9 mouse cellular contexts compared by ENCODE assay signal in the genomic region with DNA sequence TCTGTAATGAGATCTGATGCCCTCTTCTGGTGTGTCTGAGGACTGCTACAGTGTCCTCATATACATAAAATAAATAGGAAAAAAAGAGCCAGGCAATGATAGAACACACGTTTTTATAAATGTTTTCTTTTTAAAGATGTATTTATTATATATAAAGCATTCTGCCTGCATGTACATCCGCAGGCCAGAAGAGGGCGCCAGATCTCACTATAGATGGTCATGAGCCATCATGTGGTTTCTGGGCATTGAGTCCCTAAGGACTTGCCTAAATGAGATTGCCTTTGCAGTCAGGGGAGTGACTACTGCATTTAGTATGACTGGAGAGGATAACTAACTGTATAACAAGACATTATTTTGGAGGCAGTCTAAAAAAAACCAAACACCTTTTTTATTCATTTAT. TPM values are rescaled to one million over a fixed set of nuclear protein-coding genes. Genes with fewer than 3 reads are reported as not detected.
A peak's percentile ranks its signal among the peaks of the same experiment; 100 is the strongest.
DNase-seq lines count a peak whose midpoint lies in the region; ATAC-seq and TF ChIP-seq lines count a peak whose summit lies in the region.
"Had no signal": no experiment of that assay in that cellular context is flagged by ENCODE, and none has a peak within 500 bp of the region (broad histone marks: within the 10 kb centered on the region; RNA-seq: fewer than 3 reads in every experiment).

No protein-coding gene starts in this region.

- peak; percentile 1 for DNase-seq in kidney, adult 2 months
- DNase-seq in kidney, adult 11 months, result no peak
- DNase-seq in ES-CJ7 (ENCODE audit: low read depth, low spot score), result peak; percentile 48
- peak; percentile 31 for DNase-seq in c-Kit-negative CD71-positive TER-119-positive erythroid progenitor cells, embryonic 14.5 days (ENCODE audit: low read depth, low spot score)
- DNase-seq in lung, postnatal 36 days, result peak; percentile 31
- DNase-seq in left cerebral cortex, postnatal 36 days (ENCODE audit: low spot score in 2 of 2), result no peak
- DNase-seq in ovary, postnatal 36 days (ENCODE audit: low spot score), result no peak

- no peak for ATAC-seq in megakaryocyte-erythroid progenitor cell, adult 5-6 weeks (replicated peaks; ENCODE audit: low FRiP score, low TSS enrichment, poor library complexity, severe bottlenecking)

- WGBS in kidney, adult 2 months, result 10% methylated on average over 3 of the region's 3 CpGs

- no peak overlapping the region for H3K4me3 ChIP-seq in kidney, adult 2 months (ENCODE audit: insufficient read depth, low read depth, low read length)

- peak; percentile 49 for TF ChIP-seq CTCF in kidney, adult 2 months (conservative IDR thresholded peaks at IDR 0.05; ENCODE audit: insufficient read depth, insufficient read length, low read depth, low read length)

- no peak overlapping the region for H3K27ac ChIP-seq in kidney, adult 2 months (ENCODE audit: insufficient read depth, low read depth, low read length)
- H3K27ac ChIP-seq: macrophage had no signal

- no peak for TF ChIP-seq POLR2A in kidney, adult 2 months (IDR thresholded peaks at IDR 0.05; ENCODE audit: low read depth, low read length)

- no peaks in the 10 kb centered on the region for H3K4me1 ChIP-seq in kidney, adult 2 months (ENCODE audit: control insufficient read depth, insufficient read depth, low read length)

- intact Hi-C loops in left cerebral cortex, postnatal 36 days (cut with DNase I), result no loop called here

- H3K36me3 ChIP-seq in kidney, adult 2 months (ENCODE audit: control insufficient read depth, insufficient read depth, low read length), result no peaks in the 10 kb centered on the region

- no peaks in the 10 kb centered on the region for H3K27me3 ChIP-seq in kidney, adult 2 months (replicated peaks; ENCODE audit: control insufficient read depth, insufficient read depth, low read length)

RNA-seq across cellular contexts. Expression of a gene that starts 27.9 kb away (rescaled TPM):
- polyA plus RNA-seq in kidney, adult 2 months (2012; rRNA removed), result 3.2 and 5.0 TPM in 2 replicates
- 45.3 and 55.7 TPM in 2 replicates for total RNA-seq in megakaryocyte-erythroid progenitor cell, adult 5-6 weeks (2014; fragmentation: Nextera tagmentation)
- total RNA-seq in megakaryocyte-erythroid progenitor cell, adult 5-6 weeks (2017), result 75.8 and 103 TPM in 2 replicates
- total RNA-seq in left cerebral cortex, postnatal 36 days (2021), result 10 to 100 TPM; 46.5 to 51.3 TPM

RNA-seq across cellular contexts. Expression of a gene that starts 55.7 kb away (rescaled TPM):
- polyA plus RNA-seq in kidney, adult 2 months (2012; rRNA removed), result 0.07 and 2.9 TPM in 2 replicates
- total RNA-seq in megakaryocyte-erythroid progenitor cell, adult 5-6 weeks (2014; fragmentation: Nextera tagmentation), result 5.2 and 7.8 TPM in 2 replicates
- total RNA-seq in megakaryocyte-erythroid progenitor cell, adult 5-6 weeks (2017), result not detected in 2 replicates
- total RNA-seq in left cerebral cortex, postnatal 36 days (2021), result under 1 TPM; 0.77 to 0.94 TPM
- polyA plus RNA-seq: macrophage had no signal

Comparison
In these comparisons a context has a peak if more than half of its experiments do, and no peak if none do; other contexts are left out.
1. DNase-seq: peak in kidney, adult 2 months (single experiment), ES-CJ7 (single experiment), c-Kit-negative CD71-positive TER-119-positive erythroid progenitor cells, embryonic 14.5 days (single experiment) and lung, postnatal 36 days (single experiment); none in kidney, adult 11 months (single experiment), left cerebral cortex, postnatal 36 days (0 of 2) and ovary, postnatal 36 days (single experiment).